In genomic region chr4:131832759-131833407, GRCm38 (mm10) we compare ENCODE assay signal across 22 mouse cellular contexts. TPM values are rescaled to one million over a fixed set of nuclear protein-coding genes. Genes with fewer than 3 reads are reported as not detected.
DNase-seq lines count a peak whose midpoint lies in the region; ATAC-seq and TF ChIP-seq lines count a peak whose summit lies in the region.
"Had no signal": no experiment of that assay in that cellular context is flagged by ENCODE, and none has a peak within 500 bp of the region (broad histone marks: within the 10 kb centered on the region; RNA-seq: fewer than 3 reads in every experiment).

No protein-coding gene starts in this region.

- peak; percentile 42 for ATAC-seq in liver, embryonic 13.5 days (ENCODE audit: low read depth)
- ATAC-seq in liver, postnatal 0 days = peak; percentile 58
- ATAC-seq: activated CD4-positive, CD25-positive, alpha-beta regulatory T cell, adult 4 months; CD4-positive, CD25-positive, alpha-beta regulatory T cell, adult 4 months; forebrain, embryonic 16.5 days; Patski had no signal

- DNase-seq in heart, adult 11 months = peak; percentile 81
- DNase-seq in heart, postnatal 14 days = no peak
- no peak for DNase-seq in limb, embryonic 10.5 days (ENCODE audit: low spot score)
- peak; percentile 39 for DNase-seq in liver, embryonic 13.5 days
- DNase-seq in liver, postnatal 0 days = no peak
- DNase-seq in right cerebral cortex, postnatal 25 days = no peak
- no peak for DNase-seq in gastrocnemius, postnatal 25 days
- DNase-seq: adrenal gland, postnatal 14 days; B cell, adult 2 months; cerebellum, adult 11-12 months; cerebellum, adult 9-10 months; cerebellum, postnatal 36 days; gastrocnemius, postnatal 14 days; heart, postnatal 4 days had no signal

- H3K4me2 ChIP-seq in liver, embryonic 13.5 days = peak overlapping the region; percentile 38; the same call in 1 of the 2 replicates
- H3K4me2 ChIP-seq in liver, postnatal 0 days (ENCODE audit: low read depth, low read length) = peak overlapping the region; percentile 36; the same call in 1 of the 2 replicates
- H3K4me2 ChIP-seq: embryonic facial prominence, embryonic 13.5 days; forebrain, embryonic 12.5 days; heart, embryonic 13.5 days; hindbrain, embryonic 14.5 days had no signal

- 0 out of 2 replicates have a peak, but pooled peaks have one; percentile 5 for TF ChIP-seq EP300 in liver, postnatal 0 days (IDR thresholded peaks at IDR 0.05; ENCODE audit: low read depth)

- intact Hi-C loops in heart, postnatal 14 days (cut with DNase I) = loop anchor here (10.0 kb wide), 3 partner anchors 348 to 468 kb away; no protein-coding TSS in a partner anchor

- H3K27me3 ChIP-seq in limb, embryonic 10.5 days (ENCODE audit: low read depth, poor library complexity, severe bottlenecking) = peaks cover 33% of the 10 kb centered on the region
- H3K27me3 ChIP-seq in liver, embryonic 13.5 days = peaks cover 42% of the 10 kb centered on the region
- H3K27me3 ChIP-seq in liver, postnatal 0 days (ENCODE audit: insufficient read depth, low read length) = peaks cover 31% of the 10 kb centered on the region

- H3K36me3 ChIP-seq in limb, embryonic 10.5 days = no peaks in the 10 kb centered on the region
- H3K36me3 ChIP-seq in liver, embryonic 13.5 days = no peaks in the 10 kb centered on the region
- H3K36me3 ChIP-seq in liver, postnatal 0 days (replicated peaks; ENCODE audit: insufficient read depth, low read length) = no peaks in the 10 kb centered on the region
- H3K36me3 ChIP-seq: embryonic facial prominence, embryonic 13.5 days; forebrain, embryonic 12.5 days; heart, embryonic 13.5 days had no signal

- H3K4me1 ChIP-seq in limb, embryonic 10.5 days = peaks cover 55% of the 10 kb centered on the region
- peaks cover 89% of the 10 kb centered on the region for H3K4me1 ChIP-seq in liver, embryonic 13.5 days (replicated peaks)
- peaks cover 22% of the 10 kb centered on the region for H3K4me1 ChIP-seq in liver, postnatal 0 days (ENCODE audit: insufficient read depth)

- peak overlapping the region; percentile 19; the same call in 1 of the 2 replicates for H3K27ac ChIP-seq in limb, embryonic 10.5 days
- H3K27ac ChIP-seq in liver, embryonic 13.5 days = peak overlapping the region; percentile 52
- H3K27ac ChIP-seq in liver, postnatal 0 days (ENCODE audit: low read depth) = 0 out of 2 replicates have a peak overlapping the region, but pooled peaks have one; percentile 23
- H3K27ac ChIP-seq: embryonic facial prominence, embryonic 13.5 days; forebrain, embryonic 12.5 days; heart, embryonic 13.5 days; hindbrain, embryonic 14.5 days had no signal

- no peak overlapping the region for H3K4me3 ChIP-seq in limb, embryonic 10.5 days
- H3K4me3 ChIP-seq in liver, embryonic 13.5 days (replicated peaks) = no peak overlapping the region
- H3K4me3 ChIP-seq in liver, postnatal 0 days (ENCODE audit: low read depth, low read length) = no peak overlapping the region
- H3K4me3 ChIP-seq: embryonic facial prominence, embryonic 13.5 days; forebrain, embryonic 12.5 days; heart, embryonic 13.5 days had no signal

- 77% methylated on average over 3 of the region's 3 CpGs for WGBS in limb, embryonic 10.5 days
- 25% methylated on average over 3 of the region's 3 CpGs for WGBS in liver, embryonic 13.5 days (ENCODE audit: insufficient replicate concordance)
- 50% methylated on average over 3 of the region's 3 CpGs for WGBS in liver, postnatal 0 days (ENCODE audit: insufficient replicate concordance)

- TF ChIP-seq CTCF in liver, postnatal 0 days (IDR thresholded peaks at IDR 0.05; ENCODE audit: low read depth) = no peak

- no peak overlapping the region for H3K9ac ChIP-seq in liver, embryonic 13.5 days
- H3K9ac ChIP-seq in liver, postnatal 0 days (replicated peaks) = no peak overlapping the region
- H3K9ac ChIP-seq: embryonic facial prominence, embryonic 13.5 days; forebrain, embryonic 12.5 days; heart, embryonic 13.5 days; hindbrain, embryonic 14.5 days had no signal

- no peaks in the 10 kb centered on the region for H3K9me3 ChIP-seq in limb, embryonic 10.5 days (replicated peaks)
- no peaks in the 10 kb centered on the region for H3K9me3 ChIP-seq in liver, embryonic 13.5 days (replicated peaks)
- no peaks in the 10 kb centered on the region for H3K9me3 ChIP-seq in liver, postnatal 0 days (ENCODE audit: low read length)
- H3K9me3 ChIP-seq: embryonic facial prominence, embryonic 13.5 days; forebrain, embryonic 12.5 days; heart, embryonic 13.5 days had no signal

RNA-seq across cellular contexts. Expression of gene Ptpru, which starts 5.2 kb away (rescaled TPM):
- 1 to 10 TPM; 3.2 to 6.8 TPM for total RNA-seq in heart, postnatal 14 days (2021)
- polyA plus RNA-seq in limb, embryonic 10.5 days (2016; fragmentation: Nextera tagmentation; extraction: Ambion mirVana) = 10.7 and 16.0 TPM in 2 replicates
- 2.1 and 2.7 TPM in 2 replicates for polyA plus RNA-seq in liver, embryonic 13.5 days (2015; fragmentation: Nextera tagmentation; extraction: Ambion mirVana)
- polyA plus RNA-seq in liver, postnatal 0 days (2015; fragmentation: Nextera tagmentation; extraction: Ambion mirVana) = 2.6 and 2.7 TPM in 2 replicates
- 1 to 10 TPM in 1 of 2 experiments, under 1 TPM in 1; 0.69 to 1.4 TPM for total RNA-seq in gastrocnemius, postnatal 25 days (2021)
- polyA plus RNA-seq: CD4-positive, CD25-positive, alpha-beta regulatory T cell, adult 4 months had no signal

RNA-seq across cellular contexts. Expression of gene Mecr, which starts 10.4 kb away (rescaled TPM):
- total RNA-seq in heart, postnatal 14 days (2021) = 10 to 100 TPM; 29.7 to 30.4 TPM
- polyA plus RNA-seq in limb, embryonic 10.5 days (2016; fragmentation: Nextera tagmentation; extraction: Ambion mirVana) = 52.6 and 58.1 TPM in 2 replicates
- 39.6 and 42.8 TPM in 2 replicates for polyA plus RNA-seq in liver, embryonic 13.5 days (2015; fragmentation: Nextera tagmentation; extraction: Ambion mirVana)
- 27.6 and 30.0 TPM in 2 replicates for polyA plus RNA-seq in liver, postnatal 0 days (2015; fragmentation: Nextera tagmentation; extraction: Ambion mirVana)
- total RNA-seq in gastrocnemius, postnatal 25 days (2021) = 10 to 100 TPM; 24.0 to 24.6 TPM

RNA-seq across cellular contexts. Expression of gene Srsf4, which starts 40.5 kb away (rescaled TPM):
- total RNA-seq in heart, postnatal 14 days (2021) = 10 to 100 TPM; 39.4 to 42.4 TPM
- 135 and 142 TPM in 2 replicates for polyA plus RNA-seq in limb, embryonic 10.5 days (2016; fragmentation: Nextera tagmentation; extraction: Ambion mirVana)
- polyA plus RNA-seq in liver, embryonic 13.5 days (2015; fragmentation: Nextera tagmentation; extraction: Ambion mirVana) = 69.1 and 75.4 TPM in 2 replicates
- 35.0 and 37.5 TPM in 2 replicates for polyA plus RNA-seq in liver, postnatal 0 days (2015; fragmentation: Nextera tagmentation; extraction: Ambion mirVana)
- 10 to 100 TPM; 27.4 to 30.6 TPM for total RNA-seq in gastrocnemius, postnatal 25 days (2021)

Comparison
In these comparisons a context has a peak if more than half of its experiments do, and no peak if none do; other contexts are left out.
1. DNase-seq: peak in heart, adult 11 months (single experiment) and liver, embryonic 13.5 days (single experiment); none in heart, postnatal 14 days (0 of 2), limb, embryonic 10.5 days (single experiment), liver, postnatal 0 days (single experiment), right cerebral cortex, postnatal 25 days (single experiment) and gastrocnemius, postnatal 25 days (single experiment).
2. Peak in every context shown above with its lines, with median percentiles within 50 percentile points of each other: H3K27ac ChIP-seq.